Mouse (Mus musculus): ENCODE measurements around the gene Rcn2. TPM values are rescaled to one million over a fixed set of nuclear protein-coding genes. Genes with fewer than 3 reads are reported as not detected.
A peak's percentile ranks its signal among the peaks of the same experiment; 100 is the strongest.
"Not testable (repeated sequence)": the region's sequence is repeated elsewhere in the genome, so short reads cannot be mapped to it uniquely, and the experiment has no call there.

The Rcn2 gene
- polyA plus RNA-seq (2015; fragmentation: Nextera tagmentation; extraction: Ambion mirVana), result 320 and 334 TPM in 2 replicates

GRCm38 (mm10) chr9:56041372-56042180 lies at the start of gene Rcn2:
Rcn2 (plus strand) TSS chr9:56041845.
- under 1% methylated on average over 48 of the region's 49 CpGs for WGBS

GRCm38 (mm10) chr9:56004679-56005078 lies 37.0 kb upstream of the Rcn2 start:
- ATAC-seq (ENCODE audit: low FRiP score, low read depth); H3K4me2 ChIP-seq (replicated peaks); H3K9ac ChIP-seq; H3K36me3 ChIP-seq; H3K4me1 ChIP-seq; H3K27ac ChIP-seq; H3K4me3 ChIP-seq; H3K9me3 ChIP-seq; H3K27me3 ChIP-seq: not testable (repeated sequence)
- 69% methylated on average over 2 of the region's 2 CpGs for WGBS

More at GRCm38 (mm10) chr9:56041372-56042180, at the start of gene Rcn2:
- peaks cover 22% of the 10 kb centered on the region for H3K36me3 ChIP-seq
- H3K4me2 ChIP-seq (replicated peaks), result peak within 1 kb of the TSS; percentile 71
- peaks cover 16% of the 10 kb centered on the region for H3K4me1 ChIP-seq
- H3K27me3 ChIP-seq, result no peaks in the 10 kb centered on the region
- H3K27ac ChIP-seq, result peak within 1 kb of the TSS; percentile 98
- peak within 1 kb of the TSS; percentile 96 for H3K9ac ChIP-seq
- H3K4me3 ChIP-seq, result peak within 1 kb of the TSS; percentile 78
- H3K9me3 ChIP-seq, result no peaks in the 10 kb centered on the region
- ATAC-seq (ENCODE audit: low FRiP score, low read depth), result peak; percentile 100

- Histone ChIP-seq H3K27me3 (no peaks in the 10 kb centered on the region), H3K4me3 (no peak within 1 kb of the TSS), H3K27ac (no peak within 1 kb of the TSS), H3K4me2 (replicated peaks) (no peak within 1 kb of the TSS), H3K36me3 (no peaks in the 10 kb centered on the region), H3K9me3 (peaks cover 8% of the 10 kb centered on the region; the same call in 1 of the 2 replicates), H3K4me1 (no peaks in the 10 kb centered on the region), H3K9ac (no peak within 1 kb of the TSS)
- no peak for ATAC-seq (ENCODE audit: low FRiP score, low read depth)
- 77% methylated on average over 4 of the region's 4 CpGs for WGBS
These were observed 31.2 kb upstream of the Rcn2 start, which contains the start of gene 4930563M21Rik for GRCm38 (mm10) chr9:56010450-56010849. 4930563M21Rik (minus strand) TSS chr9:56010550.

GRCm38 (mm10) chr9:56024772-56025171 lies 16.9 kb upstream of the Rcn2 start:
- H3K4me1 ChIP-seq, result no peaks in the 10 kb centered on the region
- H3K9ac ChIP-seq, result no peak overlapping the region
- no peak for ATAC-seq (ENCODE audit: low FRiP score, low read depth)
- H3K4me3 ChIP-seq, result no peak overlapping the region
- H3K36me3 ChIP-seq, result no peaks in the 10 kb centered on the region
- no peak overlapping the region for H3K4me2 ChIP-seq (replicated peaks)
- no peaks in the 10 kb centered on the region for H3K27me3 ChIP-seq
- H3K9me3 ChIP-seq, result no peaks in the 10 kb centered on the region
- WGBS, result 55% methylated on average over 2 of the region's 2 CpGs
- H3K27ac ChIP-seq, result no peak overlapping the region

- Histone ChIP-seq H3K9ac (no peak overlapping the region), H3K36me3 (no peaks in the 10 kb centered on the region), H3K9me3 (no peaks in the 10 kb centered on the region), H3K27ac (no peak overlapping the region), H3K4me1 (no peaks in the 10 kb centered on the region), H3K27me3 (no peaks in the 10 kb centered on the region), H3K4me3 (no peak overlapping the region), H3K4me2 (replicated peaks) (no peak overlapping the region)
- 82% methylated on average over 16 of the region's 16 CpGs for WGBS
- ATAC-seq (ENCODE audit: low FRiP score, low read depth), result no peak
These were observed 14.4 kb upstream of the Rcn2 start for GRCm38 (mm10) chr9:56027292-56027691.

- Histone ChIP-seq H3K9ac (no peak overlapping the region), H3K27ac (no peak overlapping the region), H3K4me1 (no peaks in the 10 kb centered on the region), H3K4me2 (replicated peaks) (no peak overlapping the region), H3K27me3 (no peaks in the 10 kb centered on the region), H3K36me3 (no peaks in the 10 kb centered on the region), H3K9me3 (no peaks in the 10 kb centered on the region), H3K4me3 (no peak overlapping the region)
- 70% methylated on average over 3 of the region's 3 CpGs for WGBS
- no peak for ATAC-seq (ENCODE audit: low FRiP score, low read depth)
These were observed 9.4 kb upstream of the Rcn2 start for GRCm38 (mm10) chr9:56032219-56032618.

- Histone ChIP-seq H3K9ac (peak overlapping the region; percentile 96), H3K9me3 (no peaks in the 10 kb centered on the region), H3K27ac (peak overlapping the region; percentile 98), H3K4me1 (peaks cover 16% of the 10 kb centered on the region), H3K4me2 (replicated peaks) (peak overlapping the region; percentile 71), H3K36me3 (peaks cover 22% of the 10 kb centered on the region), H3K27me3 (no peaks in the 10 kb centered on the region), H3K4me3 (peak overlapping the region; percentile 78)
- WGBS, result under 1% methylated on average over 16 of the region's 16 CpGs
- peak; percentile 71; the same call in 1 of the 2 replicates for ATAC-seq (ENCODE audit: low FRiP score, low read depth)
These were observed 556 bp downstream of the Rcn2 start for GRCm38 (mm10) chr9:56042181-56042621.

- ATAC-seq (ENCODE audit: low FRiP score, low read depth), result no peak
- 75% methylated on average over 3 of the region's 3 CpGs for WGBS
- Histone ChIP-seq H3K4me2 (replicated peaks) (no peak overlapping the region), H3K27ac (no peak overlapping the region), H3K4me3 (no peak overlapping the region), H3K4me1 (peaks cover 4% of the 10 kb centered on the region; the same call in 1 of the 2 replicates), H3K36me3 (peaks cover 61% of the 10 kb centered on the region), H3K27me3 (no peaks in the 10 kb centered on the region), H3K9ac (no peak overlapping the region), H3K9me3 (no peaks in the 10 kb centered on the region)
These were observed 12.2 kb downstream of the Rcn2 start for GRCm38 (mm10) chr9:56053796-56054195.

- Histone ChIP-seq H3K27ac (no peak overlapping the region), H3K4me2 (replicated peaks) (no peak overlapping the region), H3K27me3 (no peaks in the 10 kb centered on the region), H3K4me1 (peaks cover 4% of the 10 kb centered on the region; the same call in 1 of the 2 replicates), H3K9me3 (no peaks in the 10 kb centered on the region), H3K9ac (no peak overlapping the region), H3K4me3 (no peak overlapping the region), H3K36me3 (peaks cover 81% of the 10 kb centered on the region)
- ATAC-seq (ENCODE audit: low FRiP score, low read depth), result no peak
- WGBS, result 94% methylated on average over 6 of the region's 6 CpGs
These were observed 14.5 kb downstream of the Rcn2 start for GRCm38 (mm10) chr9:56056147-56056546.

- H3K27ac ChIP-seq, result no peak overlapping the region
- no peak overlapping the region for H3K4me2 ChIP-seq (replicated peaks)
- no peaks in the 10 kb centered on the region for H3K27me3 ChIP-seq
- H3K4me1 ChIP-seq, result 0 out of 2 replicates have a peak, but pooled peaks cover 3% of the 10 kb centered on the region
- no peak for ATAC-seq (ENCODE audit: low FRiP score, low read depth)
- H3K4me3 ChIP-seq, result no peak overlapping the region
- H3K9ac ChIP-seq, result no peak overlapping the region
- no peaks in the 10 kb centered on the region for H3K9me3 ChIP-seq
- 90% methylated on average over 5 of the region's 5 CpGs for WGBS
- peaks cover 64% of the 10 kb centered on the region for H3K36me3 ChIP-seq
These were observed 20.7 kb downstream of the Rcn2 start for GRCm38 (mm10) chr9:56062336-56062735.

GRCm38 (mm10) chr9:56065011-56065410 lies 23.4 kb downstream of the Rcn2 start:
- H3K9me3 ChIP-seq, result no peaks in the 10 kb centered on the region
- no peak overlapping the region for H3K27ac ChIP-seq
- WGBS, result 77% methylated on average over 3 of the region's 3 CpGs
- no peak overlapping the region for H3K9ac ChIP-seq
- peaks cover 60% of the 10 kb centered on the region for H3K36me3 ChIP-seq
- H3K4me1 ChIP-seq, result 0 out of 2 replicates have a peak, but pooled peaks cover 3% of the 10 kb centered on the region
- H3K4me3 ChIP-seq, result no peak overlapping the region
- no peak overlapping the region for H3K4me2 ChIP-seq (replicated peaks)
- ATAC-seq (ENCODE audit: low FRiP score, low read depth), result no peak
- no peaks in the 10 kb centered on the region for H3K27me3 ChIP-seq

- Histone ChIP-seq H3K27me3 (no peaks in the 10 kb centered on the region), H3K4me1 (0 out of 2 replicates have a peak, but pooled peaks cover 3% of the 10 kb centered on the region), H3K9ac (no peak overlapping the region), H3K9me3 (no peaks in the 10 kb centered on the region), H3K36me3 (peaks cover 46% of the 10 kb centered on the region), H3K27ac (no peak overlapping the region), H3K4me2 (replicated peaks) (no peak overlapping the region), H3K4me3 (no peak overlapping the region)
- no peak for ATAC-seq (ENCODE audit: low FRiP score, low read depth)
- WGBS, result 90% methylated on average over 4 of the region's 4 CpGs
These were observed 26.3 kb downstream of the Rcn2 start for GRCm38 (mm10) chr9:56067964-56068363.
